Mouse (Mus musculus): ENCODE data around the gene Gm44502.
A peak's percentile ranks its signal among the peaks of the same experiment; 100 is the strongest.

DNA sequence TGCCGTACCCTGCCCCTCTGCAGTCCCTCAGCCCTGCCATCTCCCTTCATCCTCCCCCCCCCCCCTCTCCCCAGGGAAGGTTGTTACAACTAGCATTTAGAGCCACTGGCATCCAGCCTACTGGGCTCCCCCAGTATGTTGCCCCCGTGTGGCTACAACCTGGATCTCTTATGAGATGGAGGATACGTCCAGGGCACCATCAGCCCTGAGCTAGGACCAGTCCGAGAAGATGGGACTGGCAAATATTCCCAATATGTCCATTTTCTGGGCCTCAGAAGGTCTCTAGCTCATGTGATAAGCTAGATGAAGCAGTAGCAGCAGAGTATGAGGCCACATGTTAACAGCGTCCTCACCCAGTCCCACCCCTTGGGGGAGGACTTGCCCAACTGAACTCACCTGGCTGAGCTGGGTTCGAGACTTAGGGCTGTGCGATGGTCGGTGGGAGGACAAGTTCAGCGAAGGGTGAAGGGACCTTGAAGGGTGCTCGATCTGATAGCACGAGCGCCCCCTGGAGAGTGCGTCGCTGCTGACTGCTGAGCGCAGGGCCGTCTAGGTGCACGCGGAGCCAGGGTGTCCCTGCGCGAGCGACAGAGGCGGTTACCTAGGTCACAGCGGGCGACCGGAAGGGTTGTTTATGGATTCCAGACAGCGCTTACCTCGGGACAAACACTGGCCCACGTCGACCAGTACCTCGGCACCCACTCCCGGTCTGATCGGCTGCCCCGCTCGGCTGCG, 56.3 kb downstream of the Gm44502 start:
- TF ChIP-seq POLR2A (IDR thresholded peaks at IDR 0.05; ENCODE audit: insufficient read length, low read depth) = peak; percentile 52
- no peak for TF ChIP-seq CEBPB (IDR thresholded peaks at IDR 0.05; ENCODE audit: insufficient read depth, poor library complexity, severe bottlenecking)
- peak in 1 of 3 experiments; percentile 24 for TF ChIP-seq MYOD1 (IDR thresholded peaks at IDR 0.05; ENCODE audit: control insufficient read depth in 1 of 3, insufficient read length in 2 of 3, low read depth in 2 of 3)
- TF ChIP-seq SRF (IDR thresholded peaks at IDR 0.05; ENCODE audit: control insufficient read depth, insufficient read length, low read depth) = no peak
- TF ChIP-seq POLR2AphosphoS2 (IDR thresholded peaks at IDR 0.05; ENCODE audit: insufficient read length, low read depth) = peak; percentile 97
- TF ChIP-seq TCF3 (IDR thresholded peaks at IDR 0.05; ENCODE audit: insufficient read length, low read depth) = no peak
- no peak for TF ChIP-seq TCF12 (IDR thresholded peaks at IDR 0.05; ENCODE audit: insufficient read depth, poor library complexity, severe bottlenecking)
- TF ChIP-seq MAX (IDR thresholded peaks at IDR 0.05; ENCODE audit: low read depth) = no peak
- no peak for TF ChIP-seq USF1 (IDR thresholded peaks at IDR 0.05; ENCODE audit: low read depth)
- no peak for TF ChIP-seq E2F4 (IDR thresholded peaks at IDR 0.05; ENCODE audit: insufficient read depth)
